Mouse (Mus musculus): ENCODE data around the gene Mapk3.

- no peak for TF ChIP-seq POLR2A (IDR thresholded peaks at IDR 0.05; ENCODE audit: low read depth, low read length)
- no peak for TF ChIP-seq CTCF (IDR thresholded peaks at IDR 0.05; ENCODE audit: extremely low read depth, insufficient read length, insufficient replicate concordance, low read depth, low read length)
Observed at GRCm38 (mm10) chr7:126778147-126778546, 18.7 kb downstream of the Mapk3 start.

Measured in small intestine, adult 2 months (tissue).